Mouse (Mus musculus): ENCODE results near the gene Gm20662.

The Gm20662 gene

DNA sequence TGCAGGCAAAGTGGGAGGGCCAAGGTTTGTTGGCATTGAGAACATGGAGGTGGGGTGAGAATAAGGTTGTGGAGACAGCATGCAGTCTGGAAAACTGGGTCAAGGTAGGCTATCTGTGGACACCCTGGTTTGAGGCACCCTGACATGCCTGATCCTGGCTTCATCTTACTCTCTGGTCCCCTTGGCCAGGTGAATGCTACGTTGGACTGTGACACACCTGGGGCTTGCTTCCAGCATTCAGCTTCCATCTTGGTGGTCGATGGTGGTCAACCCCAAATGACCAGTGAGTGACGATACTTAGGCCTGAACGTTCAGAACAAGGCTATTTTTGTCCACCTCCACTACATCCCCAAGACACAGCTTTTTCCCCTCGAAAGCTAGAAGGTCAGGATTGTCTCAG is at the start of gene Gm20662:
Gene Gm20662 (plus strand): TSS at position 301 of the 400 bp plus-strand sequence.
- in situ Hi-C loops (cut with MseI, MboI), result no loop called here

DNA sequence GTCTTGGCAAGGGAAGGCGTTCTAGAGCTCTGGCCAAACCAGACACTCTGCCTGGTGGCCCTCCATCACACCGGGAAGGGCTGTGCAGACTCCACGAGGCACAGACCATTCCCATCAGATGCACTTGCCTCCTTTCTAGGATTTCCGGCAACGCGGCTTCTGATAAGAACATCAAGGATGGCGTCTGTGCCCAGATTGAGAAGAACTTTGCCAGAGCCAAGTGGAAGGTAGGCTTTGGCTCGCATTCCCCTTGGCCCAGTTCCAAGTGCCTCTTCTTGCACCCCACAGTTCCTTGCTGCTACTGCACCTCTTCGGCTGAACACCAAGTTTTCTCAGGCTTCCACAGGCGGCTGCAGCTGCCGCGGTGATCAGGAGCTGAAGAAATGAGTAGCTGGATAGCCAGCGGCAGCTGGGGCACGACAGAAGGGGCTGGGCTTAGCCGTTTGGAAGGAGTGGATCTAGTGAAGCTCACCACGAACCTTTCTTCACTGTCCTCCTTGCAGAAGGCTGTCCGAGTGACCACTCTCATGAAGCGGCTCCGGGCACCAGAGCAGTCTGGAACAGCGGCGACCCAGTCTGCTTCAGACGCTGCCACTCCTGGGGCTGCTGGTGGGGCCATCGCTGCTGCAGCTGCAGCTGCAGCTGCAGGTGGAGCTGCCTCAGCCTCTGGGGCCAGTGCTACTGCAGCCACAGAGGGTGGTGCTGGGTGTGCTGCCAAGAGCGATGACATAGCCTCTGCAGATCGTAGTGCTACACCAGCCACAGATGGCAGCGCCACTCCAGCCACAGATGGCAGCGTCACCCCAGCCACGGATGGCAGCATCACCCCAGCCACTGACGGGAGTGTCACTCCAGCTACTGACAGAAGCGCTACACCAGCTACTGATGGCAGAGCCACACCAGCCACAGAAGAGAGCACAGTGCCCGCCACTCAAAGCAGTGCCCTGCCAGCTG is 48.6 kb upstream of the Gm20662 start:
- in situ Hi-C loops (cut with MseI, MboI), result no loop called here

DNA sequence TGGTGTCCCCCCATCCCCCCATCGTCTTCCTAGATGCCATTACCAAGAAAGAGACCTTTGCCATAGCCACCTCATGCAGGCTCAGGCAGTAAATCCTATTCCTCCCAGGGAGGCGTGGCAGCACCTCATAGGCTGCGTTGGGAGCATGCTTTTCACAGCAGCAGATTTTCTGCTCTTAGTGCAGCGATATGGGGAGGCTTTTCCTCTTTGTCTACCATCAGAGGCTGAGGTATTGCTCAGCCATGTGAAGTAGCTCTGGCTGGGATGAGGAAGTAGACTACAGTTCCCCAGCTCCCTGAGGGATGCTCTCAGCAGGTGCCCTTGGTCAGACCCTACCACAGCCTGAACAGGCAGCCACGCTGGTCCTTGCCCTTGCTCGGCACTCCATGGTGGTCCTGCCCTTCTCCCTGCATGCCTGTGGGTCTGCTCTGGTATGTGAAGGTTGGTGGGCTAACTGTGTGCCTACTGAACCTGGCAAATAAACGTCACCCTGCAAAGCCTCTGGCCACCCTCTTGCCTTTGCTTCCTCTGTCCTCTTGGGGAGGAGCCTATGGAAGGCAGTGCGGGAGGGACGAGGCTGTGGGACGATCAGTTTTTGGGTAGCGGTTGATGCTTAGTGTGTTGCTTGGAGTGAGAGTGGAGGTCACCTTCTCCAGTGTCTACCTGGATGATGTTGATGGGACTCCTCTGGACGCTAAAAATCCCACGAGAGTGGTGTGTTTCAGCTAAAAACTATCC is 46.8 kb upstream of the Gm20662 start:
- in situ Hi-C loops (cut with MseI, MboI), result no loop called here

- in situ Hi-C loops (cut with MseI, MboI), result no loop called here
Measured at GRCm38 (mm10) chr9:107949922-107950235, 46.3 kb upstream of the Gm20662 start, which contains the start of gene Traip. TSS of gene Traip (plus strand) at chr9:107950136.

- in situ Hi-C loops (cut with MseI, MboI), result no loop called here
Measured at GRCm38 (mm10) chr9:107950460-107951355, 45.4 kb upstream of the Gm20662 start.

DNA sequence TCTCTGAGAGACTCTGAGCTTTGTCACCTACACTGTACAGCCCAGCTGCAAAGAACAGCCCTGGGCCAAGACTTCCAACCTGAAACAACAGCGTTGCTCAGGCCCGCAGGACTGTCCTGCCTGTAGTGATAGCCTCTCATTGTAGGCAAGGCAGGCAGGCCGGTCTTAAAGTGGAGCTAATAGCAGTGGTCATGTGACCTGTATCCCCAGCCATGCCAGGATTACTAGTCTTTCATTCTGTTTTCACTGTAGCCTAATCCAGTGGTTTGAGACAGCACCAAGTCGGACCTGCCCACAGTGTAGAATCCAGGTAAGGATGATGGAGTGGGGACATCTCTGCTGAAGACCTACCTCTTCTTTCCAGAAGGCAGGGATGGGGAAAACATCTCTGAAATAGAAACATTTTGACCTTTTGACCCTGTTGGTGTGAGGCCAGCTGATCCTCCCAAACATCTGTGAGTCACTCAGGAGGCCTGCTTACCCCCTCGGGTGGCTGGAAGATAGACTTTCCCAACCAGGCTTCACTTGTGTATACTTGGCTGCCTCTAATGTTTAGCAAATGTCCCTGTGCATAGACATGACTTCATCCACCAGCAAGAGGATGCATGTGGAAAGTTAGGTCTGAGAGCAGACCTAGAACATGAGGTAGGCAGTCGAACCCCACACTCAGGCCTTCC is 40.4 kb upstream of the Gm20662 start:
- in situ Hi-C loops (cut with MseI, MboI), result no loop called here

- in situ Hi-C loops (cut with MseI, MboI), result no loop called here
Measured at GRCm38 (mm10) chr9:107957141-107957540, 39.0 kb upstream of the Gm20662 start.

DNA sequence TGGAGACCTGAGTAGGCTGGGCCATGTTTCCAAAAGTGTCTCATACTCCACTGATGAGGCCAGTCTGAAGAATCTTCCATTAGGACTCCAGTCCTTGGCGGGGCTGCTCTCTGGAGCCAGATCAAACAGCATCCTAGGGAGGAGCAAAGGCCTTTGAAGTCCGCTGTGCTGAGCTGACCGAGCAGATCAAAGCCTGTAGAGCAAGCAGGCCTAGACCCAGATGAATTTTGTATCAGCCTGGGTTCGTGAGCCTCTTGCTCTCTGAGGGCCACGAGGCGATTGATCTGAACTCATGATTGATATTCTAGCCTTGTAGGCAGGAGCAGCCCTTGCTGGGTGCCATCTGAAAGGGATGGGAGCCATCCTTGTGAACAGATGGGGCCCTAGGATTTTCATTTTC is 36.3 kb upstream of the Gm20662 start:
- in situ Hi-C loops (cut with MseI, MboI), result no loop called here

DNA sequence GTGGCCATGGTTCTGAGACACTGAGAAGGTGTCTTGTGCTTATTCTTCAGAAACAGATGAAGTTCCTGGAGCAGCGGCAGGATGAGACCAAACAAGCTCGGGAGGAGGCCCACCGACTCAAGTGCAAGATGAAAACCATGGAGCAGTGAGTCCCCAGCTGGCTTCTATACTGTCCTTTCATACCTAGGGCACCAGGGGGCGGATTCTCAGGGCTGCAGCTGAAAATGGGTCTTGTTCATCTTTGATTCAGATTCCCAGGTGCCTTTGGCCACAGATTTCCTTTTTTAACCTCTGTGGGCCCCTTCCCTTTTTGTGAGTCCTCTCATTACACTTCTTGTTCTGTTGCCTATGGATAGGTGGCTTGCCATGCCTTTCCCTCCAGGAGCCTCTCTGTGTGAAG is 35.2 kb upstream of the Gm20662 start:
- in situ Hi-C loops (cut with MseI, MboI), result no loop called here

GRCm38 (mm10) chr9:107961351-107961762 is 34.8 kb upstream of the Gm20662 start:
- in situ Hi-C loops (cut with MseI, MboI), result no loop called here

DNA sequence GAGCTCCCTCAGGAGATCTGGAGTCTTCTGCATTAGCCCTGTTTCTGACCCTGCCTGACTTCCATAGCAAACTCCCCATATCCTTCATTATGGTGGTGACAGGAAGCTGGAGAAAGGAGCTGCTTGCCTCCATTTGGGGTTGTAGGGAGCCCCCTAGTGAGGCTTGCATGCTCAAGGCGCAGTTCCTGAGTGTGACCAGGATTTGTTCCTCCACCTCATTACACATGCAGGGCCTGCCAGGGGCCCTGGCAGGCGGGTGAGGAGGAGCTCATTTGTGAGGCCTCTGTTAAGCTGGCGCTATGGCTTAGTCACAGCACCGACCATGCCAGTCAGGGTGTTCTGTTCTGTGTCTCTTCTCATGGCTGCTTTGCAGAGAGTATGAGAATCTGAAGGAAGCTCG is 34.3 kb upstream of the Gm20662 start:
- in situ Hi-C loops (cut with MseI, MboI), result no loop called here

GRCm38 (mm10) chr9:107962916-107963315 is 33.2 kb upstream of the Gm20662 start:
- in situ Hi-C loops (cut with MseI, MboI), result no loop called here

GRCm38 (mm10) chr9:107963700-107964099 is 32.4 kb upstream of the Gm20662 start:
- in situ Hi-C loops (cut with MseI, MboI), result no loop called here

DNA sequence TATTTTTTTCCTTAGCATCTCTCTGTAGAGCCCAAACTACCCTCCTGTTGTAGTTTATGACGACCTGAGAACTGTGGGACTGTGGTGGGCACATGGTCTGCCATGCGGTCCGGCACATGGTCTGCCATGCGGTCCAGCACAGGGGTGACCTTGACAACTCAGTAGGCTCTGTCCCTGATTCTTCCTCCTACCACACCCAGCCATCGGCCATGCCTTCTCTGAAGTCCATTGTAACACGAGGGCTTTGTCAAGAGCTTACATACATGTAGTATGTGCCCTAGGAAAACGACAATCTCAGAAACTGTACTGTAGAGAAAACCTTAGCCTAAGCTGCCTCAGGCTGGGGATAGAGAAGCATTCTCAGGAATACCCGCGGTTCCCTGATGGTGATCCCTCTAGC is 31.5 kb upstream of the Gm20662 start:
- in situ Hi-C loops (cut with MseI, MboI), result no loop called here

GRCm38 (mm10) chr9:107966676-107967075 is 29.5 kb upstream of the Gm20662 start:
- in situ Hi-C loops (cut with MseI, MboI), result no loop called here

GRCm38 (mm10) chr9:107967437-107967836 is 28.7 kb upstream of the Gm20662 start:
- in situ Hi-C loops (cut with MseI, MboI), result no loop called here

GRCm38 (mm10) chr9:107968531-107968930 is 27.6 kb upstream of the Gm20662 start:
- in situ Hi-C loops (cut with MseI, MboI), result no loop called here

DNA sequence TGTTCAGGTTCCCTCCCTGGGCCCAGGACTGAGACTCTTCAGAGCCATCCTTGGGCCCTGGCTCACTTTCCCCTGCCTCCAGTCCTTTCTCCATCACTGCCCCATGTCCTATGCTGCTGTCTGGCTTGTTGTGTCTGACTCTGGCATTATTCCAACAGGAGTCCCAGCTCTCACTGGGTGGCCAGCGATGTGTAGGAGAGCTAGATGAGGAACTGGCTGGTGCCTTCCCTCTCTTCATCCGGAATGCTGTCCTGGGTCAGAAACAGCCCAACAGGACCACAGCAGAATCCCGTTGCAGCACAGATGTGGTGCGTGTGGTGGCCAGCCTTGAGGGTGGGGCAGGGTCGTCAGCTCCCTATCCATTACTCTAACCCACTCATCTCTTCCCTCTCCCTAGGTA is 25.8 kb upstream of the Gm20662 start:
- in situ Hi-C loops (cut with MseI, MboI), result no loop called here

- in situ Hi-C loops (cut with MseI, MboI), result no loop called here
Measured at GRCm38 (mm10) chr9:107971690-107972541, 24.2 kb upstream of the Gm20662 start.

DNA sequence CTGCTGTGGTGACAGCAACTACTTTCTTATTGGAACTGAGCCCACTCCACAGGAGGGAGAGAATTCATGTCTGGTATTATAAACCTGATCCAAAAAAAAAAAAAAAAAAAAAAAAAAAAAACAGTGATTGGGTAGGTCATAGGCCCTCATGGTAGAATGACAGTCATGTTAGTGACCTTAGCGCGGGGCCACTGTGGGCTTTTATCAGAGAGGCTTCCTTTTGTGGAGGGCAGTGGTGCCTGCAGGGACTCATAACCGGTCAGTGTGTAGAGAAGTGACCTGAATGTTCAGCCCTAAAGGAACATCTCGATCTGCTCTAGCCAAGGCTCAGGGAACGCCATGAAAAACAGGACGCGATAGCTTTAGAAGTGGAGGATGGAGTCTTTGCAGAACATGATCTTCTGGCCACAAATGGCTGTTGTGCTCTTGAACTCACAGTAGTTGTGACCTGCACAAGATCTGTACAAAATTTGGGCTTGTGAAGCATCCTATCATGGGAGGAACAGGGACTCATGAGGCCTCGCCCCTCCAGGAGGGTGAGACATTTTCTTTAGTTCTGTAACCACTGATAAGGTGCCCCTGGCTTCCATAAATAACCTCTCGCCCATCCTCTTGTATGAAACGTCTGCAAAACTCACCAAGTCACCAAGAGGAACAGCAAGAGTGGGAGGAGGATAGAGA is 21.5 kb upstream of the Gm20662 start:
- in situ Hi-C loops (cut with MseI, MboI), result no loop called here

All from mouse trophoblast stem cell (cell line).